In genomic region chr19:48429755-48430154, GRCm38 (mm10) we compare ENCODE assay signal across 9 mouse cellular contexts.
A peak's percentile ranks its signal among the peaks of the same experiment; 100 is the strongest.
DNase-seq lines count a peak whose midpoint lies in the region; TF ChIP-seq lines count a peak whose summit lies in the region.
"Had no signal": no experiment of that assay in that cellular context is flagged by ENCODE, and none has a peak within 500 bp of the region (broad histone marks: within the 10 kb centered on the region; RNA-seq: fewer than 3 reads in every experiment).

No protein-coding gene starts in this region.

- no peaks in the 10 kb centered on the region for H3K4me1 ChIP-seq in kidney, adult 2 months (ENCODE audit: control insufficient read depth, insufficient read depth, low read length)
- H3K4me1 ChIP-seq: heart, embryonic 13.5 days had no signal

- 53% methylated on average over 2 of the region's 2 CpGs for WGBS in kidney, adult 2 months

- no peak overlapping the region for H3K4me3 ChIP-seq in kidney, adult 2 months (ENCODE audit: insufficient read depth, low read depth, low read length)
- H3K4me3 ChIP-seq: heart, embryonic 13.5 days had no signal

- TF ChIP-seq CTCF in kidney, adult 2 months (conservative IDR thresholded peaks at IDR 0.05; ENCODE audit: insufficient read depth, insufficient read length, low read depth, low read length) = no peak

- TF ChIP-seq POLR2A in kidney, adult 2 months (IDR thresholded peaks at IDR 0.05; ENCODE audit: low read depth, low read length) = no peak

- no peaks in the 10 kb centered on the region for H3K27me3 ChIP-seq in kidney, adult 2 months (replicated peaks; ENCODE audit: control insufficient read depth, insufficient read depth, low read length)
- H3K27me3 ChIP-seq: heart, embryonic 13.5 days had no signal

- H3K27ac ChIP-seq in kidney, adult 2 months (ENCODE audit: insufficient read depth, low read depth, low read length) = no peak overlapping the region
- H3K27ac ChIP-seq: heart, embryonic 13.5 days had no signal

- no peaks in the 10 kb centered on the region for H3K36me3 ChIP-seq in kidney, adult 2 months (ENCODE audit: control insufficient read depth, insufficient read depth, low read length)
- H3K36me3 ChIP-seq: heart, embryonic 13.5 days had no signal

- DNase-seq in brain, adult 2 months (ENCODE audit: low read depth, low spot score) = peak; percentile 63
- DNase-seq in embryo, embryonic 11 days = peak; percentile 35
- peak; percentile 26 to 47 for DNase-seq in layer of hippocampus, adult 8-10 months (ENCODE audit: low spot score in 2 of 2)
- peak; percentile 37 for DNase-seq in lung, postnatal 10 days
- DNase-seq in urinary bladder, postnatal 36 days (ENCODE audit: low spot score in 2 of 2) = no peak
- DNase-seq in urinary bladder, postnatal 4 days (ENCODE audit: low spot score in 2 of 2) = no peak
- no peak for DNase-seq in kidney, adult 2 months
- DNase-seq: kidney, adult 9 months had no signal

Comparison
In these comparisons a context has a peak if more than half of its experiments do, and no peak if none do; other contexts are left out.
1. DNase-seq: peak in brain, adult 2 months (single experiment), embryo, embryonic 11 days (single experiment), layer of hippocampus, adult 8-10 months (2 of 2) and lung, postnatal 10 days (single experiment); none in urinary bladder, postnatal 36 days (0 of 2), urinary bladder, postnatal 4 days (0 of 2) and kidney, adult 2 months (single experiment).